Mouse (Mus musculus) thymus, postnatal 10 days (tissue): ENCODE measurements around the gene Defb20.

ENCODE experiments used
- DNase-seq, 2 experiments: peaks; one replicate each; pipeline ENCODE4 v3.0.0; 2021; ENCODE audit warnings: low spot score in 2 of 2

The Defb20 gene

DNA sequence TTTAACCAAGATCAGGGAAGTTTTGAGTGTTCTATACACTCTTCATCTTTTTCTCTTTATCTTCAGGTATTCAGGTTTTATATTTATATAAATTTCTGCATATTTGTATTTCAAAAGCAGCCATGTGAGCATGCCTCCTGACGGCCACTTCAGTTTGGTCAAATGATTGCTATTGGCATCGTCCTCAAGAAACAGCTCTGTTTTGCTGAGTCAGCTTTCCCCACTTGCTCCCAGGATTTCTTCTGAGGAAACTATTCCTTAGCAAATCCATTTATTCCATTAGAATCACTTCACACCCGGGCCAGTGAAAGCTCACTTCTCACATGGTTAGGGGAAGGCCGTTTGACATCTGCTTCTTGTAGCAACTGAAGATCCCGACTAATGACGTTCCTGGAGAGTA lies 21.2 kb downstream of the Defb20 start:
- DNase-seq, result no peak

GRCm38 (mm10) chr2:152500204-152500862 lies 23.5 kb downstream of the Defb20 start:
- DNase-seq, result no peak

GRCm38 (mm10) chr2:152500863-152501229 lies 24.0 kb downstream of the Defb20 start:
- no peak for DNase-seq

DNA sequence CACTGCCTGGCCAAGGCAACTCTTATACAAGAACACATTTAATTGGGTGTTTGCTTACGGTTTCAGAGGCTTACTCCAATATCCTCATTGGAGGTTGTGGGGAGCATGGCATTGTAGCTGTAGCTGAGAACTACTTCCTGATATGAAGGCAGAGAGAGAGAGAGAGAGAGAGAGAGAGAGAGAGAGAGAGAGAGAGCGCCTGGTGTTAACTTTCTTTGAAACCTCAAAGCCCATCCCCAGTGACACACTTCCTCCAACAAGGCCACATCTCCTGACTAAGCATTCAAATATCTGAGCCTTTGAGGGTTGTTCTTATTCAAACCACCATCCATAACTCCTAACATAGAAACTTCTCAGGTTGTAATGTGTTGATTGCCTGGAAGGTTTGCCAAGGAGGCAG lies 27.1 kb downstream of the Defb20 start:
- no peak for DNase-seq

- DNase-seq, result no peak
These were observed 34.7 kb downstream of the Defb20 start, which contains the start of gene Defb26 for GRCm38 (mm10) chr2:152511592-152511991. Gene Defb26 (minus strand): TSS chr2:152511692.

- DNase-seq, result no peak
These were observed 39.2 kb downstream of the Defb20 start for GRCm38 (mm10) chr2:152516084-152516483.

GRCm38 (mm10) chr2:152517981-152518380 lies 41.1 kb downstream of the Defb20 start, which contains the start of gene Defb28:
Gene Defb28 (plus strand): TSS chr2:152518255.
- no peak for DNase-seq
